Mouse (Mus musculus) MEL (cell line): Measurements from ENCODE around the gene Plxna4. TPM values are rescaled to one million over a fixed set of nuclear protein-coding genes. Genes with fewer than 3 reads are reported as not detected.

Experiments
- DNase-seq: peaks from one replicate; pipeline ENCODE4 v3.0.0; 2011; ENCODE audit warnings: low read depth, low spot score
- H3K27ac ChIP-seq: 2 replicates; pipeline ENCODE4 v1.5.1; 2012; ENCODE audit warnings: low read depth, mild to moderate bottlenecking, control low read depth, low read length, moderate library complexity; ENCODE audit not compliant: control insufficient read depth
- H3K27me3 ChIP-seq, 2 experiments: fragments of 150-350 bp in 1 of 2; sonication (generic) in 1 of 2; 2 replicates each; pipeline ENCODE4 v1.6.1; 2012; ENCODE audit warnings: low read length in 2 of 2, mild to moderate bottlenecking in 2 of 2, improper control_type of control experiment in 1 of 2, moderate library complexity in 1 of 2; ENCODE audit not compliant: insufficient read depth in 2 of 2, control insufficient read depth in 1 of 2
- H3K36me3 ChIP-seq, 2 experiments: 2 replicates each; pipeline ENCODE4 v1.6.1; 2012 to 2014; ENCODE audit warnings: low read length in 2 of 2, improper control_type of control experiment in 1 of 2, inconsistent platforms in 1 of 2, mild to moderate bottlenecking in 1 of 2; ENCODE audit not compliant: insufficient read depth in 2 of 2, control insufficient read depth in 1 of 2
- H3K4me1 ChIP-seq, 2 experiments: fragments of 150-350 bp in 1 of 2; sonication (generic) in 1 of 2; 2 replicates each; pipeline ENCODE4 v1.6.1; 2012; ENCODE audit warnings: low read length in 2 of 2, improper control_type of control experiment in 1 of 2, mild to moderate bottlenecking in 1 of 2; ENCODE audit not compliant: insufficient read depth in 2 of 2, control insufficient read depth in 1 of 2
- H3K4me3 ChIP-seq, 2 experiments: fragments of 150-350 bp in 1 of 2; sonication (generic) in 1 of 2; 2 replicates each; pipeline ENCODE4 v1.5.1; 2012; ENCODE audit warnings: low read depth in 2 of 2, low read length in 2 of 2, mild to moderate bottlenecking in 2 of 2, moderate library complexity in 2 of 2, control low read depth in 1 of 2, improper control_type of control experiment in 1 of 2; ENCODE audit not compliant: control insufficient read depth in 1 of 2, insufficient read depth in 1 of 2
- H3K79me2 ChIP-seq: 2 replicates; pipeline ENCODE4 v1.6.1; 2012; ENCODE audit warnings: mild to moderate bottlenecking, low read length, moderate library complexity; ENCODE audit not compliant: control insufficient read depth, poor library complexity, insufficient read depth
- H3K9ac ChIP-seq: 2 replicates; pipeline ENCODE4 v1.6.1; 2012; ENCODE audit warnings: low read depth, mild to moderate bottlenecking, control low read depth, low read length, moderate library complexity; ENCODE audit not compliant: control insufficient read depth, poor library complexity, severe bottlenecking
- H3K9me3 ChIP-seq: fragments of 150-350 bp; sonication (generic); replicated peaks from 2 replicates; pipeline ENCODE4 v1.6.1; 2012; ENCODE audit warnings: mild to moderate bottlenecking, low read length, improper control_type of control experiment, moderate library complexity; ENCODE audit not compliant: insufficient read depth
- BHLHE40 ChIP-seq: IDR thresholded peaks from 2 replicates; pipeline ENCODE4 v1.6.1; 2012; ENCODE audit warnings: low read depth, mild to moderate bottlenecking, inconsistent platforms, low read length, improper control_type of control experiment, borderline replicate concordance
- CTCF ChIP-seq, 3 experiments: IDR thresholded peaks in 2 of 3; conservative IDR thresholded peaks in 1 of 3; 2 replicates each; pipeline ENCODE4 v1.5.1; 2011 to 2012; ENCODE audit warnings: low read length in 3 of 3, low read depth in 2 of 3, mild to moderate bottlenecking in 2 of 3, improper control_type of control experiment in 1 of 3, inconsistent platforms in 1 of 3, mixed read lengths in 1 of 3, moderate library complexity in 1 of 3; ENCODE audit not compliant: control insufficient read depth in 1 of 3, insufficient read depth in 1 of 3, poor library complexity in 1 of 3, severe bottlenecking in 1 of 3
- ELF1 ChIP-seq: IDR thresholded peaks from 2 replicates; pipeline ENCODE4 v1.6.1; 2014; ENCODE audit warnings: low read depth, mild to moderate bottlenecking, inconsistent platforms, low read length, improper control_type of control experiment, moderate library complexity
- ETS1 ChIP-seq: IDR thresholded peaks from 2 replicates; pipeline ENCODE4 v1.6.1; 2012; ENCODE audit warnings: low read depth, mild to moderate bottlenecking, inconsistent platforms, low read length, improper control_type of control experiment, moderate library complexity
- GATA1 ChIP-seq: IDR thresholded peaks from 2 replicates; pipeline ENCODE4 v1.6.1; 2011; ENCODE audit warnings: low read depth, low read length, improper control_type of control experiment
- JUND ChIP-seq: IDR thresholded peaks from 2 replicates; pipeline ENCODE4 v1.6.1; 2011; ENCODE audit warnings: low read depth, mild to moderate bottlenecking, improper control_type of control experiment, low read length
- KAT2A ChIP-seq: conservative IDR thresholded peaks from 2 replicates; pipeline ENCODE4 v1.6.1; 2012; ENCODE audit warnings: low read depth, low read length, improper control_type of control experiment, inconsistent platforms
- MAX ChIP-seq: IDR thresholded peaks from 2 replicates; pipeline ENCODE4 v1.6.1; 2011; ENCODE audit warnings: low read length, improper control_type of control experiment
- MAZ ChIP-seq: IDR thresholded peaks from 2 replicates; pipeline ENCODE4 v1.6.1; 2012; ENCODE audit warnings: low read depth, mild to moderate bottlenecking, inconsistent platforms, low read length, improper control_type of control experiment
- MXI1 ChIP-seq: IDR thresholded peaks from 2 replicates; pipeline ENCODE4 v1.6.1; 2011; ENCODE audit warnings: mild to moderate bottlenecking, low read depth, low read length, improper control_type of control experiment
- MYB ChIP-seq: IDR thresholded peaks from 2 replicates; pipeline ENCODE4 v1.6.1; 2011; ENCODE audit warnings: mild to moderate bottlenecking, low read depth, low read length, improper control_type of control experiment
- NELFE ChIP-seq: IDR thresholded peaks from 2 replicates; pipeline ENCODE4 v1.6.1; 2011; ENCODE audit warnings: low read depth, low read length, improper control_type of control experiment
- NRF1 ChIP-seq: IDR thresholded peaks from 2 replicates; pipeline ENCODE4 v1.6.1; 2014; ENCODE audit warnings: low read depth, mild to moderate bottlenecking, inconsistent platforms, low read length, improper control_type of control experiment, moderate library complexity; ENCODE audit not compliant: poor library complexity, insufficient read depth, severe bottlenecking
- POLR2AphosphoS5 ChIP-seq: IDR thresholded peaks from 2 replicates; pipeline ENCODE4 v1.6.1; 2012; ENCODE audit warnings: low read depth, borderline replicate concordance, mild to moderate bottlenecking, inconsistent platforms, low read length, moderate library complexity, mixed read lengths
- SIN3A ChIP-seq: IDR thresholded peaks from 2 replicates; pipeline ENCODE4 v1.6.1; 2012; ENCODE audit warnings: low read length, improper control_type of control experiment, inconsistent platforms
- TAL1 ChIP-seq: IDR thresholded peaks from 2 replicates; pipeline ENCODE4 v1.6.1; 2012; ENCODE audit warnings: mild to moderate bottlenecking, inconsistent platforms, low read length, moderate library complexity, mixed read lengths
- TBP ChIP-seq: IDR thresholded peaks from 2 replicates; pipeline ENCODE4 v1.8.0; 2011; ENCODE audit warnings: low read depth, low read length, improper control_type of control experiment
- UBTF ChIP-seq: IDR thresholded peaks from 2 replicates; pipeline ENCODE4 v1.6.1; 2012; ENCODE audit warnings: low read depth, mild to moderate bottlenecking, inconsistent platforms, low read length, improper control_type of control experiment, moderate library complexity, borderline replicate concordance; ENCODE audit not compliant: insufficient read depth
- USF1 ChIP-seq: IDR thresholded peaks from 2 replicates; pipeline ENCODE4 v1.6.1; 2014; ENCODE audit warnings: low read depth, mild to moderate bottlenecking, inconsistent platforms, low read length, improper control_type of control experiment, moderate library complexity
- USF2 ChIP-seq, 2 experiments: IDR thresholded peaks; 2 replicates each; pipeline ENCODE4 v1.6.1; 2011 to 2012; ENCODE audit warnings: improper control_type of control experiment in 2 of 2, low read length in 2 of 2, borderline replicate concordance in 1 of 2, inconsistent platforms in 1 of 2, low read depth in 1 of 2, mild to moderate bottlenecking in 1 of 2; ENCODE audit not compliant: insufficient read depth in 1 of 2
- ZC3H11A ChIP-seq: IDR thresholded peaks from 2 replicates; pipeline ENCODE4 v1.6.1; 2012; ENCODE audit warnings: low read depth, mild to moderate bottlenecking, inconsistent platforms, low read length, improper control_type of control experiment
- ZKSCAN1 ChIP-seq: IDR thresholded peaks from 2 replicates; pipeline ENCODE4 v1.6.1; 2012; ENCODE audit warnings: low read depth, mild to moderate bottlenecking, inconsistent platforms, low read length, improper control_type of control experiment, moderate library complexity
- ZMIZ1 ChIP-seq: IDR thresholded peaks from 2 replicates; pipeline ENCODE4 v1.6.1; 2012; ENCODE audit warnings: low read depth, mild to moderate bottlenecking, inconsistent platforms, low read length, improper control_type of control experiment, moderate library complexity
- ZNF384 ChIP-seq: IDR thresholded peaks from 2 replicates; pipeline ENCODE4 v1.6.1; 2012; ENCODE audit warnings: low read depth, mild to moderate bottlenecking, inconsistent platforms, low read length, improper control_type of control experiment
- polyA plus RNA-seq, 2 experiments: library from polyadenylated mRNA; stranded (reverse) in 1 of 2; unstranded in 1 of 2; fragments of >175 nt in 1 of 2; fragments of >200 nt in 1 of 2; gene quantifications; 2 replicates each; pipeline versions ENCODE4 v1.2.1 to v1.2.4; 2012; ENCODE audit warnings: low replicate concordance in 2 of 2, low read depth in 1 of 2; ENCODE audit not compliant: insufficient read length in 2 of 2, insufficient read depth in 1 of 2, missing spikeins in 1 of 2
- total RNA-seq: library from RNA; depleted of rRNA; stranded (reverse); fragments of 300-350 nt; gene quantifications from 2 replicates; pipeline ENCODE4 v1.2.3, GENCODE M21; 2012

The Plxna4 gene
- total and polyA plus RNA-seq, 3 experiments, result 0.01 TPM; not detected in 2

- no peaks in the 10 kb centered on the region for H3K79me2 ChIP-seq
- H3K9me3 ChIP-seq, result no peaks in the 10 kb centered on the region
- H3K27ac ChIP-seq, result no peak overlapping the region
- H3K36me3 ChIP-seq, result no peaks in the 10 kb centered on the region
- no peaks in the 10 kb centered on the region for H3K27me3 ChIP-seq
- H3K4me1 ChIP-seq, result no peaks in the 10 kb centered on the region
- no peak overlapping the region for H3K9ac ChIP-seq
- no peak overlapping the region for H3K4me3 ChIP-seq
- no peak for TF ChIP-seq SIN3A
- no peak for TF ChIP-seq POLR2AphosphoS5
- no peak for TF ChIP-seq ETS1
- TF ChIP-seq BHLHE40, result no peak
- TF ChIP-seq ZNF384, result no peak
- no peak for TF ChIP-seq TAL1
- TF ChIP-seq NELFE, result no peak
- TF ChIP-seq MAZ, result no peak
- TF ChIP-seq MAX, result no peak
- no peak for DNase-seq
These were observed 404.3 kb downstream of the Plxna4 start for GRCm38 (mm10) chr6:32183651-32184185.

DNA sequence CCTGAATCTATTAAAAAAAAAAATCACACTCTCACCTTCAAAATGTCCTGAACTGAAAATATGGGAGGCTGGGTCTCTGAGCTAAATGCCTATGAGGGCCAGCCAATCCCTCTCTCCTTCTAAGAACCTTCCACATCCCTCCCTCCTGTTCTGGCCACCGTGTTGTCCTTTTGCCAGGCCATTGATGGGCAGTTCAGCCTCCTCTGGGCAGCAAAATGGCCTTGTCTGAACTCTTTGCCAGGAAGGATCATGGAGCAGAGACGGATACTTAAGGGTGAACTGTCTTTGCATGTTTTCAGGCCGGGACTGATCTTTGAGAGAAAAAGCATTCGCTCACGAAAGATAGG is 408.0 kb downstream of the Plxna4 start:
- no peaks in the 10 kb centered on the region for H3K4me1 ChIP-seq
- no peak for DNase-seq
- H3K4me3 ChIP-seq, result no peak overlapping the region
- H3K27me3 ChIP-seq, result no peaks in the 10 kb centered on the region
- no peaks in the 10 kb centered on the region for H3K36me3 ChIP-seq
- no peaks in the 10 kb centered on the region for H3K9me3 ChIP-seq
- no peaks in the 10 kb centered on the region for H3K79me2 ChIP-seq
- TF ChIP-seq ZKSCAN1 (no peak), GATA1 (no peak), KAT2A (no peak), USF2 (IDR thresholded peaks at IDR 0.05; ENCODE audit: borderline replicate concordance in 1 of 2, insufficient read depth in 1 of 2, low read depth in 1 of 2, low read length in 2 of 2) (no peak), NRF1 (no peak), POLR2AphosphoS5 (no peak), NELFE (no peak), CTCF (IDR thresholded peaks at IDR 0.05 in 2 of 3, conservative IDR thresholded peaks at IDR 0.05 in 1 of 3; ENCODE audit: control insufficient read depth in 1 of 3, insufficient read depth in 1 of 3, low read depth in 2 of 3, low read length in 3 of 3, poor library complexity in 1 of 3, severe bottlenecking in 1 of 3) (no peak), MYB (no peak), USF1 (no peak), MAZ (no peak), ZC3H11A (no peak), TBP (no peak), ZMIZ1 (no peak), ELF1 (no peak), UBTF (no peak), MXI1 (no peak), JUND (no peak)
- no peak overlapping the region for H3K27ac ChIP-seq
- H3K9ac ChIP-seq, result no peak overlapping the region
